Mouse (Mus musculus) kidney, postnatal 0 days (tissue): Measurements from ENCODE around the gene Efna4. TPM values are rescaled to one million over a fixed set of nuclear protein-coding genes. Genes with fewer than 3 reads are reported as not detected.

Experiments used
- ATAC-seq: fragments of 200-750 bp; cut with Nextera tagmentation; replicated peaks from 2 replicates; pipeline ENCODE4 v1.8.0; 2017; ENCODE audit warnings: low read depth, moderate number of reproducible peaks, moderate TSS enrichment, moderate library complexity; ENCODE audit not compliant: low FRiP score
- DNase-seq: peaks from one replicate; pipeline ENCODE4 v3.0.0-alpha.2; 2016; ENCODE audit warnings: low spot score
- H3K27ac ChIP-seq: fragments of 300-500 bp; sonication (generic); 2 replicates; pipeline ENCODE4 v1.5.1; 2014; ENCODE audit warnings: mild to moderate bottlenecking
- H3K27me3 ChIP-seq: fragments of 300-500 bp; sonication (generic); 2 replicates; pipeline ENCODE4 v1.6.1; 2014; ENCODE audit warnings: low read length, mixed read lengths; ENCODE audit not compliant: insufficient read depth
- H3K36me3 ChIP-seq: fragments of 300-500 bp; sonication (generic); 2 replicates; pipeline ENCODE4 v1.6.1; 2014; ENCODE audit warnings: low read length, mixed read lengths; ENCODE audit not compliant: insufficient read depth
- H3K4me1 ChIP-seq: fragments of 300-500 bp; sonication (generic); replicated peaks from 2 replicates; pipeline ENCODE4 v1.6.1; 2014; ENCODE audit warnings: antibody characterized with exemption, low read length, mixed read lengths; ENCODE audit not compliant: insufficient read depth
- H3K4me2 ChIP-seq: fragments of 300-500 bp; sonication (generic); 2 replicates; pipeline ENCODE4 v1.6.1; 2014; ENCODE audit warnings: mild to moderate bottlenecking, low read length, moderate library complexity, mixed read lengths
- H3K4me3 ChIP-seq: fragments of 300-500 bp; sonication (generic); replicated peaks from 2 replicates; pipeline ENCODE4 v1.5.1; 2014; ENCODE audit warnings: low read depth, low read length
- H3K9ac ChIP-seq: fragments of 300-500 bp; sonication (generic); 2 replicates; pipeline ENCODE4 v1.6.1; 2014; ENCODE audit warnings: low read depth, low read length
- H3K9me3 ChIP-seq: fragments of 300-500 bp; sonication (generic); replicated peaks from 2 replicates; pipeline ENCODE4 v1.6.1; 2016; ENCODE audit warnings: low read length, inconsistent platforms, mixed read lengths
- CTCF ChIP-seq: IDR thresholded peaks from 2 replicates; pipeline ENCODE4 v1.5.1; 2016; ENCODE audit warnings: antibody characterized with exemption, low read depth, mild to moderate bottlenecking, moderate library complexity
- WGBS: fragments of 180-500 bp; shearing (Covaris S2); extraction: QIAGEN DNeasy Blood & Tissue Kit; methylation state at CpG from one replicate; pipeline ENCODE4 v1.1.7; 2014; 5-methylcytosine and 5-hydroxymethylcytosine counted together
- polyA plus RNA-seq: library from polyadenylated mRNA; unstranded; fragments of >200 nt; fragmentation: Nextera tagmentation; extraction: Ambion mirVana; gene quantifications from 2 replicates; pipeline ENCODE4 v1.2.1, GENCODE M21; 2015

Efna4 gene
- polyA plus RNA-seq, 1 experiment from 2014 or later = 24.4 TPM

- Histone ChIP-seq H3K36me3 (0 out of 2 replicates have a peak, but pooled peaks cover 12% of the 10 kb centered on the region), H3K4me1 (peaks cover 4% of the 10 kb centered on the region; the same call in 1 of the 2 replicates), H3K9me3 (no peaks in the 10 kb centered on the region), H3K9ac (peak overlapping the region; percentile 60), H3K27me3 (no peaks in the 10 kb centered on the region), H3K4me2 (peak overlapping the region; percentile 60), H3K27ac (peak overlapping the region; percentile 70), H3K4me3 (peak overlapping the region; percentile 42)
- ATAC-seq (peak; percentile 88), DNase-seq (peak; percentile 92)
- 1% methylated on average over 27 of the region's 29 CpGs for WGBS
- peak; percentile 92 for TF ChIP-seq CTCF
Observed at GRCm38 (mm10) chr3:89378394-89379067, 40.7 kb upstream of the Efna4 start.

- Histone ChIP-seq H3K9ac (no peak overlapping the region), H3K4me2 (peak overlapping the region; percentile 60), H3K36me3 (0 out of 2 replicates have a peak, but pooled peaks cover 12% of the 10 kb centered on the region), H3K4me3 (no peak overlapping the region), H3K9me3 (no peaks in the 10 kb centered on the region), H3K27ac (peak overlapping the region; percentile 70; the same call in 1 of the 2 replicates), H3K27me3 (no peaks in the 10 kb centered on the region), H3K4me1 (peaks cover 4% of the 10 kb centered on the region; the same call in 1 of the 2 replicates)
- TF ChIP-seq CTCF = no peak
- DNase-seq (no peak), ATAC-seq (no peak)
- WGBS = 81% methylated on average over 4 of the region's 4 CpGs
Observed at GRCm38 (mm10) chr3:89377831-89378230, 40.0 kb upstream of the Efna4 start.

GRCm38 (mm10) chr3:89373581-89374231 is 35.9 kb upstream of the Efna4 start:
- Histone ChIP-seq H3K4me1 (peaks cover 4% of the 10 kb centered on the region; the same call in 1 of the 2 replicates), H3K9me3 (no peaks in the 10 kb centered on the region), H3K9ac (no peak overlapping the region), H3K36me3 (no peaks in the 10 kb centered on the region), H3K4me2 (no peak overlapping the region), H3K4me3 (no peak overlapping the region), H3K27ac (no peak overlapping the region), H3K27me3 (no peaks in the 10 kb centered on the region)
- no peak for TF ChIP-seq CTCF
- WGBS = 47% methylated on average over 5 of the region's 5 CpGs
- DNase-seq (no peak), ATAC-seq (no peak)

GRCm38 (mm10) chr3:89367338-89367737 is 29.5 kb upstream of the Efna4 start:
- no peaks in the 10 kb centered on the region for H3K9me3 ChIP-seq
- no peak for TF ChIP-seq CTCF
- no peak for ATAC-seq
- no peak for DNase-seq
- no peak overlapping the region for H3K4me2 ChIP-seq
- WGBS = 47% methylated on average over 11 of the region's 11 CpGs
- no peak overlapping the region for H3K9ac ChIP-seq
- H3K36me3 ChIP-seq = no peaks in the 10 kb centered on the region
- H3K4me1 ChIP-seq = no peaks in the 10 kb centered on the region
- no peak overlapping the region for H3K4me3 ChIP-seq
- H3K27ac ChIP-seq = no peak overlapping the region
- H3K27me3 ChIP-seq = no peaks in the 10 kb centered on the region

GRCm38 (mm10) chr3:89365486-89366414 is 27.9 kb upstream of the Efna4 start:
- 61% methylated on average over 20 of the region's 20 CpGs for WGBS
- H3K4me1 ChIP-seq = no peaks in the 10 kb centered on the region

GRCm38 (mm10) chr3:89365153-89365485 is 27.3 kb upstream of the Efna4 start, which contains the start of gene Dcst1:
TSS of gene Dcst1 (minus strand) at chr3:89365253.
- H3K9me3 ChIP-seq = no peaks in the 10 kb centered on the region
- no peaks in the 10 kb centered on the region for H3K36me3 ChIP-seq
- ATAC-seq (no peak), DNase-seq (no peak)
- no peak for TF ChIP-seq CTCF
- no peaks in the 10 kb centered on the region for H3K27me3 ChIP-seq
- no peak within 1 kb of the TSS for H3K4me3 ChIP-seq
- no peak within 1 kb of the TSS for H3K4me2 ChIP-seq
- WGBS = 86% methylated on average over 11 of the region's 11 CpGs
- H3K9ac ChIP-seq = no peak within 1 kb of the TSS
- no peak within 1 kb of the TSS for H3K27ac ChIP-seq
- H3K4me1 ChIP-seq = no peaks in the 10 kb centered on the region

More at GRCm38 (mm10) chr3:89365486-89366414, 27.9 kb upstream of the Efna4 start:
- no peak overlapping the region for H3K4me2 ChIP-seq
- no peak for TF ChIP-seq CTCF
- ATAC-seq (peak; percentile 34; the same call in 1 of the 2 replicates), DNase-seq (no peak)
- no peak overlapping the region for H3K27ac ChIP-seq
- no peaks in the 10 kb centered on the region for H3K36me3 ChIP-seq
- no peaks in the 10 kb centered on the region for H3K27me3 ChIP-seq
- H3K9me3 ChIP-seq = no peaks in the 10 kb centered on the region
- no peak overlapping the region for H3K9ac ChIP-seq
- no peak overlapping the region for H3K4me3 ChIP-seq
